Mouse (Mus musculus): ENCODE results near the gene Zfyve26. TPM values are rescaled to one million over a fixed set of nuclear protein-coding genes. Genes with fewer than 3 reads are reported as not detected.
"Not testable (repeated sequence)": the region's sequence is repeated elsewhere in the genome, so short reads cannot be mapped to it uniquely, and the experiment has no call there.

Zfyve26 gene
- polyA plus RNA-seq, 1 experiment, result 33.9 TPM

- DNase-seq (ENCODE audit: extremely low spot score in 1 of 2, low spot score in 1 of 2), result no peak
These were observed 23.5 kb downstream of the Zfyve26 start for GRCm38 (mm10) chr12:79272604-79273003.

DNA sequence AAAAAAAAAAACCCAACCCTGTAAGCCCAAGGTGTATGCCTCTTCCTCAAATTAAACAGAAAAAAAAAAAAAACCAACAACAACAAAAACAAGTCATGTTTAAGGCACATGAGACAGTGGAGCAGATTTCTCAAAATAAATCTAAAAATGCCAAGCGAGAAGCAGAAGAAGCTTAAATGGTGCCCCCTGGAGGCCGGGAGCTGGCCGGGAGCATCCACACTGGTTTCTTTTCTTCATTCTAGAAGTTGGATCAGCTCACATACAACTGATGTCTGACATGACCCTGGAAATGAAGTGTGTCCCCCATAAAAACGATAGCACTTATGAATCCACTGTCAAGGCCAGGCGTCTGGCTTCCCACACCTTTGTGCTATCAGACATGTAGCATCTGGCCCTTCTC, 35.1 kb downstream of the Zfyve26 start:
- DNase-seq (ENCODE audit: extremely low spot score in 1 of 2, low spot score in 1 of 2), result peak in 1 of 2 experiments; percentile 62

DNA sequence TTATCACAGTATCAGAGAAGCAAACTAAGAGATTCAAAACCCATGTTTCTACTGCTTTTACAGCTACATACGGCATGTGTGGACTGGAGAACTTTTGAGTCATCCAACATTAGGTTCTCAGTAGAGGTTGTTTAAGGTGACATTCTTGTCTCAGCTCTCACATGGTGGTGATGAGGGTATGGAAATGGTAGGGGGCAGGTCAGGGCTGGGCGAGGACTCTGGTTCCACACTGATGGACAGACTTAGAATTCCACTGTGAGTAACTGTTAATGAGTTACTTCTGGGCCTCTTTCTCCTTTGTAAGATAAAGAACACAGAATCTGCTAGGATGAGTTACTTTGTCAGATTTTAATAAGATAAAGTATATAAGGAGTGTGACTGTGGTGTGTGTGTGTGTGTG, 36.0 kb downstream of the Zfyve26 start:
- no peak for DNase-seq (ENCODE audit: extremely low spot score in 1 of 2, low spot score in 1 of 2)

- DNase-seq (ENCODE audit: extremely low spot score in 1 of 2, low spot score in 1 of 2), result no peak
These were observed 41.1 kb downstream of the Zfyve26 start for GRCm38 (mm10) chr12:79254975-79255374.

DNA sequence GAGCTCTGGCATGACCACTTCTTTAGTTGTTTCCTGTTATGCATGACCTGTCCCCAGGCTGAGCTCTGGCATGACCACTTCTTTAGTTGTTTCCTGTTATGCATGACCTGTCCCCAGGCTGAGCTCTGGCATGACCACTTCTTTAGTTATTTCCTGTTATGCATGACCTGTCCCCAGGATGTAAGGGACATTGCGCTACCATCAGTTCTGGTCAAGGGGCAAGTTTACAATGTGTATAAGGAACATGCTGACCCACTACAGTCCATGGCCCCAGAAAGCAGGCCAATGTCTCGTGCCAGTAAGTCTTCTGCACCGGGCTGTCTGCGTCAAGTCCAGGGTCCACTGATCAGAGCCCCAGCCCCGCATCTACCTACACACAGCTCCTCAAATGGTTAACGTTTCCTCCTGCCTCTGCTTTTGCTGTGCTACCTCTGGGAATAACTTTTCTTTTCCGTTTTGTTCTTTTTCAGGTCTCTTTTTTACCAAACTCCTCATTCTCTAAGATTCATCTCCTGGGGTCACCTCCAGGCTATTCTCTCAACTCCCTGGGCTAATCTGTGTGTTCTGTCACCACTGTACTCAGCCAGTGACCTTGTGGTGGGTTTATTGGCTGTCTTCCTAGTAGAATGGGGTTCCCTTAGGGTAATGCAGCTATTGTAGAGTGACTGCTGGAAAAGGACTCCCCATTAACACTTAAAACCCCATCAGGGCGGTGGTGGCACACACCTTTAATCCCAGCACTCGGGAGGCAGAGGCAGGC, 42.6 kb downstream of the Zfyve26 start:
- no peak for DNase-seq (ENCODE audit: extremely low spot score in 1 of 2, low spot score in 1 of 2)

DNA sequence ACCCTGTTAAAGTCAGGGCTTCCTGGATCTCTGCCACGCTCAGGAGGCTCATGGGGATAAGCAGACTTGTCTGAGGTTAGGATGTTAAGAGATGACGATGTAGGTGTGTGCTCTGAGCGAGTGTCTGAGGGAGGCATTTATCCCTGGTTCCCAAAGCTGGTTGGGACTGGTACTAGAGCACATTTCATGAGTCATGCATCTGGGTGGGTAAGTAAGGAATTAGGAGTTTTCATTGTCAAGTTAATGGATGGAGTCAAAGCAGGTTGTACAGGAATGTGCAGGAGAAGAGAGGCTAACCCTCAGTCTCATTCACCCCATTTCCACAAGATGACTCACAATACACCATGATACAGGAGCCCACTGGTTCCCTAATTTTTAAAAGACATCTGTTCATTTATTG, 48.0 kb downstream of the Zfyve26 start:
- DNase-seq (ENCODE audit: extremely low spot score in 1 of 2, low spot score in 1 of 2), result peak in 1 of 2 experiments; percentile 1

GRCm38 (mm10) chr12:79242921-79243320, 53.2 kb downstream of the Zfyve26 start:
- DNase-seq (ENCODE audit: extremely low spot score in 1 of 2, low spot score in 1 of 2), result no peak

- DNase-seq (ENCODE audit: extremely low spot score in 1 of 2, low spot score in 1 of 2), result no peak
These were observed 54.1 kb downstream of the Zfyve26 start for GRCm38 (mm10) chr12:79241985-79242384.

GRCm38 (mm10) chr12:79235485-79236080, 60.5 kb downstream of the Zfyve26 start:
- no peak for DNase-seq (ENCODE audit: extremely low spot score in 1 of 2, low spot score in 1 of 2)

- no peak for DNase-seq (ENCODE audit: extremely low spot score in 1 of 2, low spot score in 1 of 2)
These were observed 78.6 kb downstream of the Zfyve26 start for GRCm38 (mm10) chr12:79217511-79217910.

DNA sequence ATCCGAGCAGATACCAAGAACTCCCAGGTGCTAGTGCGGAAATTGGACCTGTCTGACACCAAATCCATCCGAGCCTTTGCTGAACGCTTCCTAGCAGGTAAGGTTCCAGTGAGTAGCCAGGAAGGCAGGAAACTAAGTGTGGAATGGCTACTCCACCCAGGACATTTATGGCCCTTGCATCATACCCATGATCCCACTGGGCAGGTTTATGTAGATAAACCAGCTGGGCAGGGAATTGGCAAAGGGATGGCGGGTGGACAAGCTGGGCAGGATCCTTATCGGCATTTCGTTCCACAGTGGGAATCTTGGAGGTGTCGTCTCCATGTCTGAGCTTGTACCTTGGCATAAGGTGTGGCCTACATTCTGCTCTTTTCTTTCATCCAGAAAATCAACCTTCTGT, 84.7 kb downstream of the Zfyve26 start:
- DNase-seq (ENCODE audit: extremely low spot score in 1 of 2, low spot score in 1 of 2), result no peak

GRCm38 (mm10) chr12:79208703-79209464, 87.2 kb downstream of the Zfyve26 start, which contains the start of gene Rdh12:
TSS of gene Rdh12 (plus strand) at chr12:79208914.
- DNase-seq (ENCODE audit: extremely low spot score in 1 of 2, low spot score in 1 of 2), result peak in 1 of 2 experiments; percentile 58

GRCm38 (mm10) chr12:79201882-79202281, 94.2 kb downstream of the Zfyve26 start:
- no peak for DNase-seq (ENCODE audit: extremely low spot score in 1 of 2, low spot score in 1 of 2)

DNA sequence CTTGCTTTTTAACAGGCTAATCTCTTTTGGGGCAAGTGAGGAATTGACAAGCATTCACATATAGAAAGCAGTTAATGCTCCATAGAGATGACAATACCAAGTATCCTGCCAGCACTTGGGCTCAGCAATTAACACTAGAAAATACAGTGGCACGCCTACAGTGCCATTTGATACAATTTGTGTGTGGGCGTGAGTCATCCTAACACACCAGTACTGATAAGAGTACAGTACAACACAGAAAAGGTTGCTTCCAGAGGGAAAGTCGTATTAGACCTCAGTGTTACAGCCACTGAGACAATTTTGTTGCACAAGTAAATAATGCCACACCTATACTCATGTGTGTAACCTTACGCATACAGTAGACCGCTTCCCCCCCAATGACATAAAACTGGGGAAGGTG, 99.0 kb downstream of the Zfyve26 start:
- DNase-seq (ENCODE audit: extremely low spot score in 1 of 2, low spot score in 1 of 2), result no peak

GRCm38 (mm10) chr12:79193441-79193840, 102.7 kb downstream of the Zfyve26 start:
- peak in 1 of 2 experiments; percentile 83 for DNase-seq (ENCODE audit: extremely low spot score in 1 of 2, low spot score in 1 of 2)

GRCm38 (mm10) chr12:79192193-79192592, 103.9 kb downstream of the Zfyve26 start, which contains the start of gene Rdh11:
TSS of gene Rdh11 (minus strand) at chr12:79192293.
- DNase-seq (ENCODE audit: extremely low spot score in 1 of 2, low spot score in 1 of 2), result no peak

DNA sequence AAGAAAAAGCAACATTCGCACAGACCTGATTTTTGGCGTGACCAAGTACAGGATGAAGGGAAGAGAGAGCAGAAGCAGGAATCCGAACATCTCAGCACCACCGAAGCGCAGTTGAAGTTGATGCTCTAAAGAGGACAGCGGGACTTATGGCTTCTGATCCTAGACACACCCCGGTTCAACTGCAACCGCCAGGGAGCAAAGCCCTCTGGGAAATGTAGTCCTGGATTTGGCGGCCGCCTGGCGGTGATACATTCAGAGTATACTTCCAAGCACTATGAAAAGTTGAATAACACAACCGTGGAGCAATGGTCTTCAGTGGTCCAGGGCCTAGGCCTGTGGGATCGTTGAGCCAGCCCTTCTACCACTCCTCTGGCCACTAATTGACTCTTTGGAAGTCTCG, 104.4 kb downstream of the Zfyve26 start:
- DNase-seq (ENCODE audit: extremely low spot score in 1 of 2, low spot score in 1 of 2), result peak; percentile 48 to 85

DNA sequence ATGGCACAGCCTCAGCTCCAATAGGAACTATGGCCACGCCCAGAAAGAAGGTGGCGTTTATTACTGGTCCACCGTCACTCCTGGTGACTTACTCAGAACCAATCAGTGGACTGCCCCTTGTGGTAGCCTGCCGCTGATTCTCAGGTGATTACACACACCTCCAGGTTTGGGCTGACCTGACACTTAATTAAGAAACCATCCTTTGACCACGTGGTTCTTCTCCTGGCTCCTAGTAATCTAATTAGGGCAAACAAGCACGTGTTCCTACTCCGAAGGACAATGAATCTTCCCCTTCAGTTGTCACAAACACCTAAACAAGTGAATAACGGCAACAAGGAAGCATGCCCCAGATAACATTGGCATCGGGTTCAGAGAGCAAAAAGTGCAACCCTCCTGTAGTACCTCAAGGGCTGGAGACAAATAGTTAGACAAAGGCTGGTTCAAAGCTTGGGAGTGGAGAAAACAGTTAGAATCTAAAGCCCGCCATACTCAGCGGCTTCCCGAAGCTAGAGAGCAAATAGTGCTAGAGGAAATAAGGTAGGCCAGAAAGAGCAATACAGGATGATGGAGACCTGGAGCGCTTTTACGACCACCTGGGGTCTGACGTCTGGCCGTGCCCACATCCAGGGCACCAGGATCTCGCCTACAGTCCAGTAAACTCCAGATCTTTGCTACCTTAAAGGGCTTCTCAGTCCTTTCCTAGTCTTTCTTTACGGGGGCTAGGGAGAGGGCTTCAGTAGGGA, 105.0 kb downstream of the Zfyve26 start:
- peak; percentile 74 to 75 for DNase-seq (ENCODE audit: extremely low spot score in 1 of 2, low spot score in 1 of 2)

GRCm38 (mm10) chr12:79185160-79185559, 110.9 kb downstream of the Zfyve26 start:
- DNase-seq (ENCODE audit: extremely low spot score in 1 of 2, low spot score in 1 of 2), result not testable (repeated sequence)

All from frontal cortex, adult 2 months (tissue).